Mouse (Mus musculus): ENCODE data around the gene Ldah. TPM values are rescaled to one million over a fixed set of nuclear protein-coding genes. Genes with fewer than 3 reads are reported as not detected.

Gene Ldah
- polyA plus RNA-seq, 1 experiment from 2014 or later = 69.1 TPM

GRCm38 (mm10) chr12:8231101-8231500, 23.2 kb downstream of the Ldah start:
- Histone ChIP-seq H3K9me3 (no peaks in the 10 kb centered on the region), H3K9ac (no peak overlapping the region), H3K36me3 (peaks cover 17% of the 10 kb centered on the region; the same call in 1 of the 2 replicates), H3K4me3 (no peak overlapping the region), H3K27me3 (no peaks in the 10 kb centered on the region), H3K27ac (replicated peaks) (no peak overlapping the region), H3K4me1 (replicated peaks) (no peaks in the 10 kb centered on the region), H3K4me2 (no peak overlapping the region)
- WGBS = 94% methylated on average over 3 of the region's 3 CpGs
- no peak for ATAC-seq (ENCODE audit: low read depth)

GRCm38 (mm10) chr12:8232679-8233078, 24.8 kb downstream of the Ldah start:
- Histone ChIP-seq H3K4me2 (no peak overlapping the region), H3K4me1 (replicated peaks) (no peaks in the 10 kb centered on the region)
- no peak for ATAC-seq (ENCODE audit: low read depth)

GRCm38 (mm10) chr12:8242181-8242580, 34.3 kb downstream of the Ldah start:
- WGBS = 85% methylated on average over 3 of the region's 3 CpGs
- no peaks in the 10 kb centered on the region for H3K9me3 ChIP-seq
- H3K4me2 ChIP-seq = no peak overlapping the region
- no peak overlapping the region for H3K4me3 ChIP-seq
- no peaks in the 10 kb centered on the region for H3K4me1 ChIP-seq (replicated peaks)
- ATAC-seq (ENCODE audit: low read depth) = no peak
- peaks cover 11% of the 10 kb centered on the region; the same call in 1 of the 2 replicates for H3K36me3 ChIP-seq
- no peaks in the 10 kb centered on the region for H3K27me3 ChIP-seq
- no peak overlapping the region for H3K9ac ChIP-seq
- H3K27ac ChIP-seq (replicated peaks) = no peak overlapping the region

More at GRCm38 (mm10) chr12:8232679-8233078, 24.8 kb downstream of the Ldah start:
- Histone ChIP-seq H3K9me3 (no peaks in the 10 kb centered on the region), H3K9ac (no peak overlapping the region), H3K27ac (replicated peaks) (no peak overlapping the region), H3K4me3 (no peak overlapping the region), H3K36me3 (peaks cover 13% of the 10 kb centered on the region; the same call in 1 of the 2 replicates), H3K27me3 (no peaks in the 10 kb centered on the region)
- WGBS = 84% methylated on average over 3 of the region's 3 CpGs

- Histone ChIP-seq H3K4me2 (no peak overlapping the region), H3K4me1 (replicated peaks) (no peaks in the 10 kb centered on the region), H3K27me3 (no peaks in the 10 kb centered on the region), H3K9me3 (no peaks in the 10 kb centered on the region), H3K36me3 (peaks cover 6% of the 10 kb centered on the region; the same call in 1 of the 2 replicates), H3K4me3 (no peak overlapping the region), H3K9ac (no peak overlapping the region), H3K27ac (replicated peaks) (no peak overlapping the region)
- WGBS = 78% methylated on average over 4 of the region's 4 CpGs
- no peak for ATAC-seq (ENCODE audit: low read depth)
These were observed 36.8 kb downstream of the Ldah start for GRCm38 (mm10) chr12:8244746-8245145.

GRCm38 (mm10) chr12:8260297-8260696, 52.4 kb downstream of the Ldah start:
- no peak for ATAC-seq (ENCODE audit: low read depth)
- no peaks in the 10 kb centered on the region for H3K9me3 ChIP-seq
- H3K4me3 ChIP-seq = no peak overlapping the region
- H3K36me3 ChIP-seq = no peaks in the 10 kb centered on the region
- peaks cover 4% of the 10 kb centered on the region; the same call in 1 of the 2 replicates for H3K4me1 ChIP-seq (replicated peaks)
- H3K4me2 ChIP-seq = no peak overlapping the region
- WGBS = 85% methylated on average over 2 of the region's 2 CpGs
- H3K27ac ChIP-seq (replicated peaks) = no peak overlapping the region
- no peak overlapping the region for H3K9ac ChIP-seq
- H3K27me3 ChIP-seq = no peaks in the 10 kb centered on the region

GRCm38 (mm10) chr12:8266311-8266710, 58.4 kb downstream of the Ldah start:
- ATAC-seq (ENCODE audit: low read depth) = no peak
- H3K27ac ChIP-seq (replicated peaks) = no peak overlapping the region
- WGBS = 91% methylated on average over 7 of the region's 7 CpGs
- H3K36me3 ChIP-seq = peaks cover 6% of the 10 kb centered on the region; the same call in 1 of the 2 replicates
- H3K27me3 ChIP-seq = no peaks in the 10 kb centered on the region
- peaks cover 4% of the 10 kb centered on the region; the same call in 1 of the 2 replicates for H3K4me1 ChIP-seq (replicated peaks)
- no peak overlapping the region for H3K9ac ChIP-seq
- H3K4me2 ChIP-seq = no peak overlapping the region
- H3K9me3 ChIP-seq = no peaks in the 10 kb centered on the region
- H3K4me3 ChIP-seq = no peak overlapping the region

- H3K4me2 ChIP-seq = no peak overlapping the region
- H3K27ac ChIP-seq (replicated peaks) = no peak overlapping the region
- WGBS = 95% methylated on average over 11 of the region's 11 CpGs
- H3K4me3 ChIP-seq = no peak overlapping the region
- no peaks in the 10 kb centered on the region for H3K4me1 ChIP-seq (replicated peaks)
- no peak for ATAC-seq (ENCODE audit: low read depth)
- H3K9ac ChIP-seq = no peak overlapping the region
- peaks cover 6% of the 10 kb centered on the region; the same call in 1 of the 2 replicates for H3K36me3 ChIP-seq
- H3K9me3 ChIP-seq = no peaks in the 10 kb centered on the region
- H3K27me3 ChIP-seq = no peaks in the 10 kb centered on the region
These were observed 61.7 kb downstream of the Ldah start for GRCm38 (mm10) chr12:8269627-8270026.

- Histone ChIP-seq H3K4me1 (replicated peaks) (no peaks in the 10 kb centered on the region), H3K4me3 (no peak overlapping the region), H3K4me2 (no peak overlapping the region), H3K27ac (replicated peaks) (no peak overlapping the region), H3K27me3 (no peaks in the 10 kb centered on the region), H3K9ac (no peak overlapping the region), H3K9me3 (no peaks in the 10 kb centered on the region), H3K36me3 (peaks cover 6% of the 10 kb centered on the region; the same call in 1 of the 2 replicates)
- 93% methylated on average over 2 of the region's 2 CpGs for WGBS
- no peak for ATAC-seq (ENCODE audit: low read depth)
These were observed 63.5 kb downstream of the Ldah start for GRCm38 (mm10) chr12:8271405-8271804.

GRCm38 (mm10) chr12:8273471-8274171, 65.7 kb downstream of the Ldah start:
- no peaks in the 10 kb centered on the region for H3K4me1 ChIP-seq (replicated peaks)
- no peak overlapping the region for H3K4me2 ChIP-seq
- no peak overlapping the region for H3K9ac ChIP-seq
- no peaks in the 10 kb centered on the region for H3K9me3 ChIP-seq
- H3K4me3 ChIP-seq = no peak overlapping the region
- H3K27ac ChIP-seq (replicated peaks) = no peak overlapping the region
- peaks cover 8% of the 10 kb centered on the region; the same call in 1 of the 2 replicates for H3K36me3 ChIP-seq
- 96% methylated on average over 6 of the region's 6 CpGs for WGBS
- H3K27me3 ChIP-seq = no peaks in the 10 kb centered on the region
- ATAC-seq (ENCODE audit: low read depth) = no peak

GRCm38 (mm10) chr12:8275424-8275823, 67.5 kb downstream of the Ldah start:
- Histone ChIP-seq H3K27ac (replicated peaks) (no peak overlapping the region), H3K27me3 (no peaks in the 10 kb centered on the region), H3K9me3 (no peaks in the 10 kb centered on the region), H3K9ac (no peak overlapping the region), H3K36me3 (peaks cover 5% of the 10 kb centered on the region; the same call in 1 of the 2 replicates), H3K4me1 (replicated peaks) (no peaks in the 10 kb centered on the region), H3K4me3 (no peak overlapping the region), H3K4me2 (no peak overlapping the region)
- ATAC-seq (ENCODE audit: low read depth) = no peak
- 83% methylated on average over 4 of the region's 4 CpGs for WGBS

GRCm38 (mm10) chr12:8281225-8282017, 73.5 kb downstream of the Ldah start:
- Histone ChIP-seq H3K4me1 (replicated peaks) (no peaks in the 10 kb centered on the region), H3K4me2 (no peak overlapping the region), H3K36me3 (peaks cover 21% of the 10 kb centered on the region), H3K9me3 (no peaks in the 10 kb centered on the region), H3K9ac (no peak overlapping the region), H3K4me3 (no peak overlapping the region), H3K27ac (replicated peaks) (no peak overlapping the region), H3K27me3 (no peaks in the 10 kb centered on the region)
- WGBS = 85% methylated on average over 15 of the region's 15 CpGs
- no peak for ATAC-seq (ENCODE audit: low read depth)

- Histone ChIP-seq H3K36me3 (peaks cover 16% of the 10 kb centered on the region), H3K27me3 (0 out of 2 replicates have a peak, but pooled peaks cover under 1% of the 10 kb centered on the region), H3K4me2 (no peak overlapping the region), H3K9me3 (no peaks in the 10 kb centered on the region), H3K4me1 (replicated peaks) (peaks cover 18% of the 10 kb centered on the region), H3K9ac (no peak overlapping the region), H3K4me3 (no peak overlapping the region), H3K27ac (replicated peaks) (no peak overlapping the region)
- WGBS = 65% methylated on average over 3 of the region's 3 CpGs
- no peak for ATAC-seq (ENCODE audit: low read depth)
These were observed 80.1 kb downstream of the Ldah start for GRCm38 (mm10) chr12:8287970-8288369.

Measured in neural tube, embryonic 13.5 days (tissue).